Mouse (Mus musculus): ENCODE measurements around the gene Nrp1.

Nrp1 gene

DNA sequence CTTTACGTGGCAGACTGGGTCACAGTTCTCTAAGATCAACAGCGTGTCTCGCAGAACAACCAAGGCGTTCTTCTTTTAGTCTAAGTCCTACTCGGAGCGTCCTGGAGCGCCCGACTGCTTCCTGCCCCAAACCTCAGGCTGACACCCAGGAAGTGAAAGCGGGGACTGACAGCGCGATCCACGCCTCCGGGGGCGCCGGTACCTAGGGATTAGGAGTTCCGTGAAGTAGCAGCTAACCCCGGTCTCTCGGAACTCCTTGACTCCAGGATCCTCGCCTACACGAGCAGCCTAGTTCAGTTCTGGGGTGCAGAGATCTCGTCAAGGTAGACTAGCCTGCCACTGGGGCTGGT, at the start of gene Nrp1:
Nrp1 (plus strand) TSS at position 199 of the 350 bp plus-strand sequence.
- peak; percentile 7 to 13 for DNase-seq

DNA sequence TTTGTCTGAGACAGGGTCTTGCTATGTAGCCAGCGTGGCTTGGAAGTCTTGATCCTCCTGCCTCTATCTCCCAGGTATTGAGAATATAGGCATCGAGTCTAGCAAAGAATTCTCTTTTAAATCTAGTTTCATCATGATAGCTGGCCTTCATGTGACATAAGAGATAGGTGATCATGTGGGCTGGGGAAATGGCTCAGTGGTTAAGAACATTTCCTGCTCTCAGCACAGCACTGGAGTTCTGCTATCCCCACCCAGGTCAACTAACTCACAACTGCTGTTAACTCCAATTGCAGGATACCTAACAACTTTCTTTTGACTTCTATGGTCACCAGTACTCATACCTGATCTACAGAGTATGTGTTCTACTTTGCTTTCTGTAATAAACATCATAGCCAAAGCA, 37.6 kb upstream of the Nrp1 start:
- no peak for DNase-seq

DNA sequence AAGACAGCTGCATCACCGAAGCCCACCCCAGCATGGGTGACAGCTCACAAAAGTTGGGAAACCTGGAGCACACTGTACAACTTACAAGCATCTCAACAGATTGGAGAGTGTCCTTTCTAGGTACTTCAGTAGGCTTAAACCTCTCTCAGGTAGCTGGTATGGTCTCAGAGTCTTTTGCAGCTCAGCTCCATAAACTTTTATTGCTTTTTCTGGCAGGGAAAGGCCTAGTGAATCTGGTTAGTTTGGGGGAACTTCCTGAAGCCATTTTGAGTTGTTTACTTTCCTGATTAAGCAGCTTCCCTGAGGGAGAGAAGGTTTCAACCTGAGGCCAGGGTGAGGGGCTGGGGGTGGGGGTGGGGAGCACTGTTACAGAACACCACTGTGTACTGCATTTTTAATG, 31.1 kb upstream of the Nrp1 start:
- DNase-seq, result no peak

DNA sequence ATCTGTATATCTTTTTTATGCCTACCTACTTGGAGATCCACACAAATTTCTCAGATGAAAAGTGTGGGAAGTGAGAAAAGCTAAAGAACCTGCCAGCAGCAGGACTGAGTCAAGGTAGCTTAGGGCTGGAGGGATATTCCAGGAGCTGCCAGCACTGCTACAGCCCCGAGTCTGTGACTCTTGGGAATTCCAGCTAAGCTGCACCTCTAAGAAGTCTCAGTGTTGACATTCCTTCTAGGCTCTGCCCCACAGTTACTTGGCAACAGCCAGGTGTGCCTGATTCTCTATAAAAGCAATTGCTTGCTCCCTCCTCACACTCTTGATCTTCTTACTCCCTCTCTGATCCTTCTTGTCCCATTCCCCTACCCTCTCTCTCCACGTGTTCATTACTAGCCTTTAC, 30.5 kb upstream of the Nrp1 start:
- no peak for DNase-seq

GRCm38 (mm10) chr8:128329502-128329901, 28.9 kb upstream of the Nrp1 start:
- no peak for DNase-seq

- DNase-seq, result no peak
Measured at GRCm38 (mm10) chr8:128335976-128336375, 22.4 kb upstream of the Nrp1 start.

DNA sequence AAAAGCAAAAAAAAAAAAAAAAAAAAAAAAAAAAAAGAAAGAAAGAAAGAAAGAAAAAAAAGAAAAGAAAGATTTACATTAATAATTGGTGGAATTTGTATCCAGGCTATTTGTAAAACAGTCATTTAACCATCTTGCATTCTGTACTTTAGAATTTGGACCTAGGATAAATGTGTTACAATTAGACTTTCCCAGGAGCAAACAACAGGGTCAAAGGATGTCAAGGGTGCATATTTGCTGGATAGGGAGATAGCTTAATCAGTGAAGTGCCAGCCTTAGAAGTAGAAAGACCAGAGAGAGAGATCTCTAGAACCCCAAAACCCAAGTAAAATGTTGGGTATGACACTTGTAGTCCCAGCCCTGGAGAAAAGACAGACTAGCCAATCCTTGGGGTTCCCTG, 19.5 kb upstream of the Nrp1 start:
- DNase-seq, result no peak

GRCm38 (mm10) chr8:128339521-128339920, 18.9 kb upstream of the Nrp1 start:
- DNase-seq, result no peak

- DNase-seq, result peak in 1 of 2 experiments; percentile 18
Measured at GRCm38 (mm10) chr8:128350405-128350804, 8.0 kb upstream of the Nrp1 start.

GRCm38 (mm10) chr8:128351211-128351610, 7.2 kb upstream of the Nrp1 start:
- no peak for DNase-seq

DNA sequence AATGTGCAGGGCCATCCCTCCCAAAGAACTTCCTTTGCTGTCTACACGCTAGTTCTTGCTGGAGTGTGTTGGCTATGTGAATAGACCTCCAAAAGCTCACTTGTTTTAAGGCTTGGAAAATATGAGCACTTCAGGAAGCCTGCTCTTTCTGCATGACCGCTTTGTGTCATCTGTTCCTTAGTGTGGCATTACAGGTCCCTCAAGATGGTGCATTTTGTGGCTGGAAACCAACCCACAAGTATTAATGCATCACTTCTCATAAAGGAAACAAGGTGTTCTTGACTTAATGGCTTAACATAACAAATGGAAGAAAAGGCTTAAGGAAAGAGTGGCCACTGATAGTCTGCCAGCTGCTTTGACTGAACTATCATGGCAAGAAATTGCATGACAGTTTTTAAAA, 5.6 kb upstream of the Nrp1 start:
- no peak for DNase-seq

- DNase-seq, result no peak
Measured at GRCm38 (mm10) chr8:128353999-128354398, 4.4 kb upstream of the Nrp1 start.

- DNase-seq, result no peak
Measured at GRCm38 (mm10) chr8:128355091-128355490, 3.3 kb upstream of the Nrp1 start.

GRCm38 (mm10) chr8:128356170-128356569, 2.2 kb upstream of the Nrp1 start:
- no peak for DNase-seq

- peak; percentile 42 to 53 for DNase-seq
Measured at GRCm38 (mm10) chr8:128356796-128357539, 1.4 kb upstream of the Nrp1 start.

DNA sequence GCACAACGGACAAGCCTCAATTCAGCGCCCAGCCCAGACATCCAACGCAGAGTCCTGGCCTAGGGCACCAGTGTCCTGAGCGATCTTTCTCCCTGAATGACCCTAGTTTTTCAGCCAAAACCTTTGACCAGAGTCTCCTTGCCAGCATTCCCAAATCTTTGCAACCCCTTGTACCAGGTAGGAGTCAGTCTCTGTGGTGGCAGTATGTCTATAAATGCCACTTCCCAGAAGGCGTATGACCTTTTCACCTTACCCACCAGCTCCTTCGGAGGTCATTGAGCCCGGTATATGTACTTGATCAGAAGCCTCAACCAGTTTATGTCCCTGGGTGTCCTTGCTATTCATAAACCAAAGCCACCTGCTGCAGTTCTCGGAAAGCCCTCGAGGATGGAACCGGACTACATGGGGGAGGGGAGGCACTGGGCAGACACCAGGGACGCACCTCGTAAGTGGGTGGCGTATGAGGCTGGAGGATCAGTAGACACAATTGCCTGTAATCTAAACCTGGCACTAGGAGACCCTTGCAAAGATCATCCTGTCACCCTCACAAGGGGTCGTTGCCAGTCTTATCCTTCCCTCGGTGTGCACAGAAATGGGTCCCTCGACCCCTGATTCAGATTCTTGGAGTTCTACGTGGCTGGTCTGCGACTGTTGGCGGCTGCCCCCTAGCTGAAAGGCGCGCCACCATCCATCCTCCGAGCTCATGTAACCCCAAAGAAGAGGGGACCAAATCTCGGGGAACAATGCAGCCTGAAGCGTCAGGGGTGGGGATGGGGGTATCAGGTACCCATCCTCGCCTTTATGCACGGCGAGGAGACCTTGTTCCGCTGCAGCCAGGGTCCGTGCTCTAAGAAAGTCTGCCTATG, 631 bp upstream of the Nrp1 start:
- DNase-seq, result peak; percentile 38 to 46

DNA sequence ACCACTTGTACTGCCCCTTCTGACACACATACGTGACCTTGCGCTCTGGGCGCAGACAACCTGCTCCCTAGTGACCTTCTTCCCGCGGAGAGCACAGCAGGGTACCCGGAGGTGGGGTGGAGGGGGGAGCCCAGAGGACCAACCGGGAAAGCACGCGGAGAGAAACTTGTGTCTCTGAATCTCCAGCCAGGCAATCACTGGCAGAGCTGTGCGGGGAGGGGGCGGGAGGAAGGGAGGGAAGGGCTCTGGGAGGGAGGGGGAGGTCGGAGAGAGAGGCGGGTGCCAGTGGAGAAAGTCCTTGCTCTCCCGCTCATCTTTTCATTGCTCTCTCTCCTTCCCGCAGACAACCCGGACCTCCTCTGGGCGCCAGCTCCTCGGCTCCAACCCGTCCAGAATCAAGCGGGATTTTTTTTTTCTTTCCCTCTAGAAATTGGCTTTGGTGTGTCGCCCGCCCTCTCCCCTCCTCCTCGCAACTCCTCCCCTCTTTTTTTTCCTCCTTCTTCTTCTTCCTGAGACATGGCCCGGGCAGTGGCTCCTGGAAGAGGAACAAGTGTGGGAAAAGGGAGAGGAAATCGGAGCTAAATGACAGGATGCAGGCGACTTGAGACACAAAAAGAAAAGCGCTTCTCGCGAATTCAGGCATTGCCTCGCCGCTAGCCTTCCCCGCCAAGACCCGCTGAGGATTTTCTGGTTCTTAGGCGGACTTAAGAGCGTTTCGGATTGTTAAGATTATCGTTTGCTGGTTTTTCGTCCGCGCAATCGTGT, 534 bp downstream of the Nrp1 start:
- peak; percentile 9 to 20 for DNase-seq

- DNase-seq, result peak in 1 of 2 experiments; percentile 9
Measured at GRCm38 (mm10) chr8:128359521-128360318, 1.3 kb downstream of the Nrp1 start.

DNA sequence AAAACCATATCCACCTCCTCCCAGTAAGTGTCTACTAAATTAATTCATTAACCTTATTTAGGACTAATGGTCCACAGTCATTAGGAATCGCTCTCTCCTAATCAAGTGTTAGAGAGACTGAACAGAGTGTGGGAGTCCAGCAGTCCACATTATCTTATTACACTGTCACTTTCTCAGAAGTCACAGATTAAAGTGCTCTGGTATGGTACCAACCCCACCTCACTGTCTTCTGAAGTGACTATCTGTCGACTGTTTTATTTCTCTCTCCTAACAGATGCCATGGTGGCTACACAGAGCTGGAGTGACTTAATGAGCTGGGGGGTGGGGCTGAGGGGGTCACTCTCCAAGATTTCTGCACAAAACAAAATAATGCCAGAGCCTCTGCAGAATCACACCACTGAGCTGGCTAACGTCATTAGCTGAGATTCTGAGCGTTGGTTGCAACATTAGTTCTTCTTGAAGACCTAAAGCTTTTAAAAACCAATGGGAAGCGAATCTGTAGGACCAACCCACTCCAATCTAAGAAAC, 3.0 kb downstream of the Nrp1 start:
- DNase-seq, result no peak

GRCm38 (mm10) chr8:128362940-128363595, 4.7 kb downstream of the Nrp1 start:
- DNase-seq, result peak; percentile 68 to 81

DNA sequence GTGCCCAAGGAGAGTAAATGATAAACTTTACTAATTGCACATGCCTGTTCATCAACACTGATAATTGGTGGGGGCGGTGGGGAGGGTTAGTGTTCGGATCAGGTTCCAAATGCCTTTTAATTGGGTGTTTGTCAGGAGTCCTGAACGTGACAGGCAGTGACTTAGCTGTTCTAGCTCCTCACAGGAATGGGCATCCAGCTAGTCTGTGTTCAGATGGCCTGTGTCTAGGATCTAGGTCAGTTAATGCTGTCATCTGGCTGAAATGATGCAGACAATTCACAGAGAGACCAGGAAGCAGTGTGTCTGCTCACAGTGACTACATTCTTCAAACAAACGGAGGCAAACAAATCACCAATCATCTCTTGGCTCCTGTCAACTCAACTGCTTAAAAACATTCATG, 12.1 kb downstream of the Nrp1 start:
- DNase-seq, result no peak

DNA sequence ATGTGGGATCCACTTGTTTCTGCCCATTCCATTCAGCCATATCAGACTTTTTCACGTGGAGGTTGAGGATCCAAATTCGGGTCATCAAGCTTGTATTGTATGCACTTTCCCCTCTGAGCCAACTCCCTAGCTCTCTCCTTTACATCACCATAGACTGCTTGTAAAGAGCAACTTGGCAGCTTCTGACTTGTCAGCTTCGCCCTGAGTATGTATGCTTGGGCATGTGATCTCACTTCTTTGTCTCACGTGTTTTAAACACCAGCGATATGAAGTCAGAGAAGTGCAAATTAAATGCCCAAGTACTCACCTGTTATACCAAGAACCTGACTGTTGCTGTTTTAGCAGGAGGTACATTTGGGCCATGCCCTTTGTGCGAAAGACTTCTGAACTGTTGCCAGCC, 12.6 kb downstream of the Nrp1 start:
- no peak for DNase-seq

Measured in cerebellum, postnatal 36 days (tissue).